12 mouse cellular contexts compared by ENCODE assay signal in the genomic region with DNA sequence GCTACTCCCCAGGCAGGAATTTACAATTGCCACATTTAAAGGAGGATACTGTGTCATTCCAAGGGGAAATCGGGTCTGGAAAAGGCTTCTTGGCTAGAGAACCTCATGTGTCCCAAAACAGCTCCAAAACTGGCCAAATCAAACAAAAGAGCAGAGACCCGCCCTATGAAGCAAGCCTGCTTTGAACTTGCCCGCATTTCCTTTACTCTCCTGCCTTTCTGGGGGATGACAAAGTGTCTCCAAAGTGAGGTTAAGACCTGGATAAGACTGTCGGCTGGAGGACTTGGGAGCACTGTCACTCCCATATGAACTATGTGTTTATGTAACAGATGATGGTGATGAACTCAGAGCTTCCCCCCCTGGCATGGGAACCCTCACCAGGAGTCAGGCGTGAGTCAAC. TPM values are rescaled to one million over a fixed set of nuclear protein-coding genes. Genes with fewer than 3 reads are reported as not detected.
DNase-seq lines count a peak whose midpoint lies in the region; ATAC-seq and TF ChIP-seq lines count a peak whose summit lies in the region.
"Had no signal": no experiment of that assay in that cellular context is flagged by ENCODE, and none has a peak within 500 bp of the region (broad histone marks: within the 10 kb centered on the region; RNA-seq: fewer than 3 reads in every experiment).

No protein-coding gene starts in this region.

- no peak overlapping the region for H3K4me2 ChIP-seq in heart, embryonic 12.5 days
- H3K4me2 ChIP-seq in neural tube, embryonic 15.5 days = no peak overlapping the region
- H3K4me2 ChIP-seq: liver, embryonic 15.5 days had no signal

- intact Hi-C loops in left cerebral cortex, postnatal 25 days (cut with DNase I) = no loop called here

- no peak for TF ChIP-seq POLR2A in embryonic fibroblast, embryonic 13.5 days (IDR thresholded peaks at IDR 0.05; ENCODE audit: low read depth, low read length)

- peaks cover 52% of the 10 kb centered on the region for H3K4me1 ChIP-seq in heart, embryonic 12.5 days (replicated peaks)
- H3K4me1 ChIP-seq in neural tube, embryonic 15.5 days = peaks cover 32% of the 10 kb centered on the region
- H3K4me1 ChIP-seq in embryonic fibroblast, embryonic 13.5 days (ENCODE audit: control insufficient read depth, insufficient read depth, low read length) = peaks cover 12% of the 10 kb centered on the region

- H3K9ac ChIP-seq in heart, embryonic 12.5 days = no peak overlapping the region
- H3K9ac ChIP-seq in neural tube, embryonic 15.5 days (replicated peaks) = no peak overlapping the region
- H3K9ac ChIP-seq: liver, embryonic 15.5 days had no signal

- H3K4me3 ChIP-seq in heart, embryonic 12.5 days = no peak overlapping the region
- H3K4me3 ChIP-seq in neural tube, embryonic 15.5 days (replicated peaks) = no peak overlapping the region
- no peak overlapping the region for H3K4me3 ChIP-seq in embryonic fibroblast, embryonic 13.5 days (ENCODE audit: insufficient read depth, low read length)
- H3K4me3 ChIP-seq: embryonic facial prominence, embryonic 10.5 days; forebrain, embryonic 10.5 days; liver, embryonic 15.5 days had no signal

- H3K27ac ChIP-seq in heart, embryonic 12.5 days (ENCODE audit: poor library complexity, severe bottlenecking) = no peak overlapping the region
- H3K27ac ChIP-seq in neural tube, embryonic 15.5 days (replicated peaks) = peak overlapping the region; percentile 46; the same call in 1 of the 2 replicates
- peak overlapping the region; percentile 49 for H3K27ac ChIP-seq in embryonic fibroblast, embryonic 13.5 days (ENCODE audit: insufficient read depth, low read length)
- H3K27ac ChIP-seq: embryonic facial prominence, embryonic 10.5 days; forebrain, embryonic 10.5 days; liver, embryonic 15.5 days had no signal

- H3K36me3 ChIP-seq in heart, embryonic 12.5 days = peaks cover 40% of the 10 kb centered on the region
- peaks cover 13% of the 10 kb centered on the region; the same call in 1 of the 2 replicates for H3K36me3 ChIP-seq in neural tube, embryonic 15.5 days

- no peak for ATAC-seq in heart, embryonic 12.5 days (ENCODE audit: insufficient number of reproducible peaks, low FRiP score)
- no peak for ATAC-seq in neural tube, embryonic 15.5 days (ENCODE audit: low FRiP score)

- H3K9me3 ChIP-seq in heart, embryonic 12.5 days (replicated peaks) = no peaks in the 10 kb centered on the region
- no peaks in the 10 kb centered on the region for H3K9me3 ChIP-seq in neural tube, embryonic 15.5 days (replicated peaks)
- H3K9me3 ChIP-seq: embryonic facial prominence, embryonic 10.5 days; forebrain, embryonic 10.5 days; liver, embryonic 15.5 days had no signal

- TF ChIP-seq CTCF in embryonic fibroblast, embryonic 13.5 days (IDR thresholded peaks at IDR 0.05; ENCODE audit: borderline replicate concordance, insufficient read depth, low read length) = no peak

- WGBS in heart, embryonic 12.5 days = 61% methylated on average over 5 of the region's 5 CpGs
- WGBS in neural tube, embryonic 15.5 days = 51% methylated on average over 5 of the region's 5 CpGs

- H3K27me3 ChIP-seq in heart, embryonic 12.5 days (replicated peaks) = no peaks in the 10 kb centered on the region
- H3K27me3 ChIP-seq in neural tube, embryonic 15.5 days (replicated peaks) = no peaks in the 10 kb centered on the region
- H3K27me3 ChIP-seq: liver, embryonic 15.5 days had no signal

- peak; percentile 79 for DNase-seq in heart, adult 8-10 months (ENCODE audit: low spot score)
- DNase-seq in neural tube, embryonic 10.5 days (ENCODE audit: extremely low spot score, low spot score) = no peak
- DNase-seq in B cell, adult 2 months = no peak
- no peak for DNase-seq in left cerebral cortex, postnatal 25 days (ENCODE audit: low spot score in 2 of 2)
- DNase-seq: cerebellum, adult 2 months; thymus, adult 2 months had no signal

RNA-seq across cellular contexts. Expression of gene Kmt2e, which starts 26.1 kb away (rescaled TPM):
- total RNA-seq in heart, adult 8-10 months (2022) = 10 to 100 TPM; 42.1 to 47.6 (median 44.7) TPM
- polyA plus RNA-seq in heart, embryonic 12.5 days (2016; fragmentation: Nextera tagmentation; extraction: Ambion mirVana) = 69.2 and 73.6 TPM in 2 replicates
- 137 and 147 TPM in 2 replicates for polyA plus RNA-seq in neural tube, embryonic 15.5 days (2015; fragmentation: Nextera tagmentation; extraction: Ambion mirVana)
- 52.4 and 71.8 TPM in 2 replicates for polyA plus RNA-seq in embryonic fibroblast, embryonic 13.5 days (2011; ENCODE audit: insufficient read length, low read depth, missing spikeins)
- 10 to 100 TPM; 87.4 to 98.5 TPM for total RNA-seq in left cerebral cortex, postnatal 25 days (2021)
